In the genomic region with DNA sequence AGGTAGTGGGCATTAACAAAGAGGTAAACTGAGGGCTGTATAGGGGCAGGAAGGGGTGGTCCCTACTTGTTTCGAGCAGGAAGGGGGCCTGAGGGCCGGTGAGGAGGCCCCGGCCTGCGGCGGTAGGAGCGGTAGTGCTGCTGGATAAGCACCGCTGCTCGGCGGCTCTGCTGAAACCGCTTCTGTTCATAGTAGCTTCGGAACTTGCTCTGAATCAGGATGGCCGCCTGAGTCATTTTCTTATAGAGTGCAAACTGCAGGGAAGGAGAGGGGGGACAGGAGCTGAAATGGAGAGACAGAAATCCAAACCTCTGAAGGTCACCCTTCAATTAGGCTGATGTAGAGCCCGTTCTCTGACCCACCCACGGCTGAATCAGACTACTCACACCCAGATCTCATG, we compare ENCODE assay signal across 8 mouse cellular contexts. TPM values are rescaled to one million over a fixed set of nuclear protein-coding genes. Genes with fewer than 3 reads are reported as not detected.
DNase-seq lines count a peak whose midpoint lies in the region; ATAC-seq and TF ChIP-seq lines count a peak whose summit lies in the region.

No protein-coding gene starts in this region.

- peaks cover 17% of the 10 kb centered on the region for H3K36me3 ChIP-seq in heart, embryonic 16.5 days (ENCODE audit: control insufficient read depth, insufficient read depth)
- no peaks in the 10 kb centered on the region; the same call in 1 of the 2 replicates for H3K36me3 ChIP-seq in forebrain, embryonic 16.5 days (ENCODE audit: control insufficient read depth, insufficient read depth)
- peaks cover 29% of the 10 kb centered on the region for H3K36me3 ChIP-seq in liver, embryonic 13.5 days
- no peaks in the 10 kb centered on the region for H3K36me3 ChIP-seq in thymus, adult 2 months (ENCODE audit: control insufficient read depth, insufficient read depth, low read length)

- no peaks in the 10 kb centered on the region for H3K27me3 ChIP-seq in heart, embryonic 16.5 days (ENCODE audit: control insufficient read depth, insufficient read depth, low read length)
- no peaks in the 10 kb centered on the region for H3K27me3 ChIP-seq in forebrain, embryonic 16.5 days (replicated peaks; ENCODE audit: control insufficient read depth, insufficient read depth, low read length)
- H3K27me3 ChIP-seq in liver, embryonic 13.5 days, result no peaks in the 10 kb centered on the region
- H3K27me3 ChIP-seq in thymus, adult 2 months (ENCODE audit: control insufficient read depth, insufficient read depth, low read length), result no peaks in the 10 kb centered on the region

- peak overlapping the region; percentile 88 for H3K4me2 ChIP-seq in heart, embryonic 16.5 days (ENCODE audit: low read depth, low read length)
- H3K4me2 ChIP-seq in forebrain, embryonic 16.5 days (ENCODE audit: low read length), result peak overlapping the region; percentile 85
- peak overlapping the region; percentile 98 for H3K4me2 ChIP-seq in liver, embryonic 13.5 days

- no peaks in the 10 kb centered on the region for H3K9me3 ChIP-seq in heart, embryonic 16.5 days (replicated peaks; ENCODE audit: control insufficient read depth, low read length)
- H3K9me3 ChIP-seq in forebrain, embryonic 16.5 days (ENCODE audit: control insufficient read depth, low read length), result no peaks in the 10 kb centered on the region
- no peaks in the 10 kb centered on the region for H3K9me3 ChIP-seq in liver, embryonic 13.5 days (replicated peaks)

- no peak for TF ChIP-seq POLR2A in thymus, adult 2 months (IDR thresholded peaks at IDR 0.05; ENCODE audit: control insufficient read depth, extremely low read depth, insufficient read depth, low read length, poor library complexity)

- peak overlapping the region; percentile 68 for H3K4me3 ChIP-seq in heart, embryonic 16.5 days (ENCODE audit: low read length)
- H3K4me3 ChIP-seq in forebrain, embryonic 16.5 days (replicated peaks; ENCODE audit: low read length), result peak overlapping the region; percentile 66
- H3K4me3 ChIP-seq in liver, embryonic 13.5 days (replicated peaks), result peak overlapping the region; percentile 79
- H3K4me3 ChIP-seq in thymus, adult 2 months (ENCODE audit: control insufficient read depth, insufficient read depth, low read length), result no peak overlapping the region

- H3K27ac ChIP-seq in heart, embryonic 16.5 days (ENCODE audit: low read length), result peak overlapping the region; percentile 97
- peak overlapping the region; percentile 97 for H3K27ac ChIP-seq in forebrain, embryonic 16.5 days (ENCODE audit: low read length)
- peak overlapping the region; percentile 94 for H3K27ac ChIP-seq in liver, embryonic 13.5 days
- H3K27ac ChIP-seq in thymus, adult 2 months (ENCODE audit: control insufficient read depth, insufficient read depth, low read length), result no peak overlapping the region

- WGBS in heart, embryonic 16.5 days, result 35% methylated on average over 14 of the region's 14 CpGs
- WGBS in forebrain, embryonic 16.5 days, result 38% methylated on average over 14 of the region's 14 CpGs
- WGBS in liver, embryonic 13.5 days (ENCODE audit: insufficient replicate concordance), result 54% methylated on average over 14 of the region's 14 CpGs
- 82% methylated on average over 14 of the region's 14 CpGs for WGBS in thymus, adult 2 months

- ATAC-seq in heart, embryonic 16.5 days (replicated peaks; ENCODE audit: extremely low read depth, insufficient read depth, low FRiP score), result no peak
- ATAC-seq in forebrain, embryonic 16.5 days, result no peak
- no peak for ATAC-seq in liver, embryonic 13.5 days (ENCODE audit: low read depth)

- peak overlapping the region; percentile 86 for H3K9ac ChIP-seq in heart, embryonic 16.5 days (ENCODE audit: low read length)
- peak overlapping the region; percentile 63 for H3K9ac ChIP-seq in forebrain, embryonic 16.5 days (replicated peaks; ENCODE audit: low read depth, low read length)
- peak overlapping the region; percentile 91 for H3K9ac ChIP-seq in liver, embryonic 13.5 days

- peaks cover 13% of the 10 kb centered on the region for H3K4me1 ChIP-seq in heart, embryonic 16.5 days (ENCODE audit: control insufficient read depth, insufficient read depth, low read length)
- H3K4me1 ChIP-seq in forebrain, embryonic 16.5 days (replicated peaks; ENCODE audit: control insufficient read depth, insufficient read depth, low read length), result peaks cover 24% of the 10 kb centered on the region
- peaks cover 50% of the 10 kb centered on the region for H3K4me1 ChIP-seq in liver, embryonic 13.5 days (replicated peaks)
- H3K4me1 ChIP-seq in thymus, adult 2 months (replicated peaks; ENCODE audit: control insufficient read depth, insufficient read depth, low read length), result peaks cover 21% of the 10 kb centered on the region

- no peak for TF ChIP-seq CTCF in thymus, adult 2 months (IDR thresholded peaks at IDR 0.05; ENCODE audit: borderline replicate concordance, control insufficient read depth, extremely low read depth, insufficient read depth, low read length, poor library complexity)

- DNase-seq in heart, postnatal 10 days, result no peak
- peak; percentile 50 for DNase-seq in NIH3T3 (ENCODE audit: low read depth)
- DNase-seq in liver, embryonic 13.5 days, result no peak
- DNase-seq in T-cell, adult 2 months (ENCODE audit: low spot score), result no peak
- DNase-seq in thymus, adult 2 months, result no peak
- no peak for DNase-seq in yolk sac, embryonic 10.5 days (ENCODE audit: low spot score)

- intact Hi-C loops in heart, postnatal 10 days (cut with DNase I), result loop anchor here (2.0 kb wide), 1 partner anchor 16 kb away; no protein-coding TSS in a partner anchor

RNA-seq across cellular contexts. Expression of a gene that starts 1.3 kb away (rescaled TPM):
- 186 and 191 TPM in 2 replicates for polyA plus RNA-seq in heart, embryonic 16.5 days (2015; fragmentation: Nextera tagmentation; extraction: Ambion mirVana)
- total RNA-seq in heart, postnatal 10 days (2021), result 10 to 100 TPM; 86.0 to 88.2 TPM
- 119 and 146 TPM in 2 replicates for polyA plus RNA-seq in forebrain, embryonic 16.5 days (2015; fragmentation: Nextera tagmentation; extraction: Ambion mirVana)
- 69.2 and 72.4 TPM in 2 replicates for polyA plus RNA-seq in liver, embryonic 13.5 days (2015; fragmentation: Nextera tagmentation; extraction: Ambion mirVana)
- 27.5 and 32.2 TPM in 2 replicates for polyA plus RNA-seq in thymus, adult 2 months (2012; rRNA removed)

RNA-seq across cellular contexts. Expression of a gene that starts 13.5 kb away (rescaled TPM):
- polyA plus RNA-seq in heart, embryonic 16.5 days (2015; fragmentation: Nextera tagmentation; extraction: Ambion mirVana), result 578 and 593 TPM in 2 replicates
- 1,000 to 10,000 TPM; 1,599 to 1,711 TPM for total RNA-seq in heart, postnatal 10 days (2021)
- 6.5 and 8.2 TPM in 2 replicates for polyA plus RNA-seq in forebrain, embryonic 16.5 days (2015; fragmentation: Nextera tagmentation; extraction: Ambion mirVana)
- polyA plus RNA-seq in liver, embryonic 13.5 days (2015; fragmentation: Nextera tagmentation; extraction: Ambion mirVana), result 5.5 and 6.7 TPM in 2 replicates
- polyA plus RNA-seq in thymus, adult 2 months (2012; rRNA removed), result 25.3 and 75.8 TPM in 2 replicates

RNA-seq across cellular contexts. Expression of a gene that starts 16.0 kb away (rescaled TPM):
- 1,225 and 1,312 TPM in 2 replicates for polyA plus RNA-seq in heart, embryonic 16.5 days (2015; fragmentation: Nextera tagmentation; extraction: Ambion mirVana)
- total RNA-seq in heart, postnatal 10 days (2021), result 100 to 1,000 TPM; 456 to 499 TPM
- polyA plus RNA-seq in forebrain, embryonic 16.5 days (2015; fragmentation: Nextera tagmentation; extraction: Ambion mirVana), result 642 and 656 TPM in 2 replicates
- polyA plus RNA-seq in liver, embryonic 13.5 days (2015; fragmentation: Nextera tagmentation; extraction: Ambion mirVana), result 1,347 and 1,531 TPM in 2 replicates
- polyA plus RNA-seq in thymus, adult 2 months (2012; rRNA removed), result 3,213 and 4,498 TPM in 2 replicates

RNA-seq across cellular contexts. Expression of a gene that starts 17.4 kb away (rescaled TPM):
- polyA plus RNA-seq in heart, embryonic 16.5 days (2015; fragmentation: Nextera tagmentation; extraction: Ambion mirVana), result 15.0 and 15.6 TPM in 2 replicates
- 10 to 100 TPM; 31.2 to 32.8 TPM for total RNA-seq in heart, postnatal 10 days (2021)
- 17.2 and 21.3 TPM in 2 replicates for polyA plus RNA-seq in forebrain, embryonic 16.5 days (2015; fragmentation: Nextera tagmentation; extraction: Ambion mirVana)
- polyA plus RNA-seq in liver, embryonic 13.5 days (2015; fragmentation: Nextera tagmentation; extraction: Ambion mirVana), result 2.8 and 3.6 TPM in 2 replicates
- polyA plus RNA-seq in thymus, adult 2 months (2012; rRNA removed), result 38.4 and 42.7 TPM in 2 replicates

RNA-seq across cellular contexts. Expression of a gene that starts 23.2 kb away (rescaled TPM):
- polyA plus RNA-seq in heart, embryonic 16.5 days (2015; fragmentation: Nextera tagmentation; extraction: Ambion mirVana), result 346 and 351 TPM in 2 replicates
- total RNA-seq in heart, postnatal 10 days (2021), result 100 to 1,000 TPM; 378 to 381 TPM
- polyA plus RNA-seq in forebrain, embryonic 16.5 days (2015; fragmentation: Nextera tagmentation; extraction: Ambion mirVana), result 159 and 174 TPM in 2 replicates
- 72.8 and 73.8 TPM in 2 replicates for polyA plus RNA-seq in liver, embryonic 13.5 days (2015; fragmentation: Nextera tagmentation; extraction: Ambion mirVana)
- polyA plus RNA-seq in thymus, adult 2 months (2012; rRNA removed), result 132 and 162 TPM in 2 replicates
